Mouse (Mus musculus): ENCODE data around the gene Glycam1. TPM values are rescaled to one million over a fixed set of nuclear protein-coding genes. Genes with fewer than 3 reads are reported as not detected.

Gene Glycam1
- polyA plus RNA-seq, 1 experiment from 2014 or later, result not detected

DNA sequence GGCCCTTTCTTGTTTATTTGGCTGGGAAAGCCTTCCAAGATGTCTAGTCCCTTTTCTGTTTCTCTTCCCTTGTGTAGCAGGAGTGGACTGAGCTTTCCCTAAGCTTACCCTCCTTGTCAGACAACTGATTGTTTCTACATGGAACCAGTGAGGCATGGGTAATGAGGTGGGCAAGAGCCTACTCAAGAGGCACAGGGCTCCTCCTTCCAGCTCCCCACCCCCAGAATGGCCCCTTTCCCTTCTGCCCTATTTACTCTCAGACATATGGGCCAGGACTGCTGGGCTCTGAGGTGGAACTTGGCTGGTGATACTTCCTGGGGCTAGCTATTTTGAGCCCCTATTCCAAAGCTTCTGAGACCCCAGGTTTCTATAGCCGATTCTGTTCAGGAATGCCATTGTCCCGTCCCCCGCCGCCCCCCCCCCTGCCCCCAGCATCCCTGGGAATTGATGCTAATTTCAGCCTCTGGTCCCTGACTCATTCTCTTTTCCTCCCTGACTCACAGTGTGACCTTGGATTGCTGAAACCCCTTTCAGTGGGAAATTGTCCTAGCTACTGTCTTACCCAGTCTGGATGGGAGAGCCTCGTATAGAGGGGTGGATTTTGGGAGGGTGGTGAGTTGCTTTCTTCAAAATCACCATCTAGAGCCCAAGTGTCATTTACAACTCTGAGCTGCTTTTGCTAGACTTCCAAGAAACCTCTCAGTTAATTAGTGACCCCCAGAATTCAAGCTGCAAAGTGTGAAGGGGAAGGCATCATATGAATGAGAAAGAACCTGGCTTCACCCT is 46.1 kb downstream of the Glycam1 start:
- H3K27ac ChIP-seq, result no peak overlapping the region
- 24% methylated on average over 5 of the region's 5 CpGs for WGBS (ENCODE audit: insufficient replicate concordance)
- no peak overlapping the region for H3K9ac ChIP-seq

DNA sequence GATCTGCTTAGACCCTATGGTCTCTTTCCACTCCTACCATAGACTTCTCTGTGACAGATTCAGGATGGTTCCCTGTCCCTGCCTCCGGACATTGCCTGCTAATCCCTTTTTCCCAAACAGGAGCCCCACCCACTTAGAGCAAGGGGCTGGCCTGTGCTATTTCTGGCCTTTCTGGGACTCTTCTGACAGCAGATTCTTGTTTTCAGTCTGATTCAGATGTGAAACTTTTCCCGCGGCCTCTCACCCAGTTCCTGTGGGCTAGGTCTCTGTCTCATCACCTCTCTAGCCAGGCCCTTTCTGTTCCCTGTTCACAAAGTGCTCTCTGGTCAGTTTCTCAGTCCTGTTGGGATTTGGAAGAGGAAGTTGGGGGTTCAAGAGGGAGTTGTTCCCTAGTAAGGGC is 50.0 kb downstream of the Glycam1 start:
- peaks cover 8% of the 10 kb centered on the region; the same call in 1 of the 2 replicates for H3K4me1 ChIP-seq (replicated peaks)
- H3K27ac ChIP-seq, result no peak overlapping the region
- no peak overlapping the region for H3K9ac ChIP-seq
- no peaks in the 10 kb centered on the region; the same call in 1 of the 2 replicates for H3K27me3 ChIP-seq
- no peak for DNase-seq
- WGBS (ENCODE audit: insufficient replicate concordance), result 36% methylated on average over 3 of the region's 3 CpGs
- H3K4me3 ChIP-seq (replicated peaks), result no peak overlapping the region
- H3K9me3 ChIP-seq (replicated peaks), result no peaks in the 10 kb centered on the region
- H3K4me2 ChIP-seq, result no peak overlapping the region; the same call in 1 of the 2 replicates
- no peaks in the 10 kb centered on the region for H3K36me3 ChIP-seq
- no peak for ATAC-seq (ENCODE audit: low read depth)

More for the DNA sequence above, 46.1 kb downstream of the Glycam1 start:
- no peaks in the 10 kb centered on the region for H3K36me3 ChIP-seq
- no peaks in the 10 kb centered on the region for H3K9me3 ChIP-seq (replicated peaks)
- no peak overlapping the region for H3K4me3 ChIP-seq (replicated peaks)
- ATAC-seq (ENCODE audit: low read depth) (no peak), DNase-seq (no peak)
- H3K27me3 ChIP-seq, result no peaks in the 10 kb centered on the region; the same call in 1 of the 2 replicates
- H3K4me1 ChIP-seq (replicated peaks), result peaks cover 8% of the 10 kb centered on the region; the same call in 1 of the 2 replicates
- no peak overlapping the region for H3K4me2 ChIP-seq

DNA sequence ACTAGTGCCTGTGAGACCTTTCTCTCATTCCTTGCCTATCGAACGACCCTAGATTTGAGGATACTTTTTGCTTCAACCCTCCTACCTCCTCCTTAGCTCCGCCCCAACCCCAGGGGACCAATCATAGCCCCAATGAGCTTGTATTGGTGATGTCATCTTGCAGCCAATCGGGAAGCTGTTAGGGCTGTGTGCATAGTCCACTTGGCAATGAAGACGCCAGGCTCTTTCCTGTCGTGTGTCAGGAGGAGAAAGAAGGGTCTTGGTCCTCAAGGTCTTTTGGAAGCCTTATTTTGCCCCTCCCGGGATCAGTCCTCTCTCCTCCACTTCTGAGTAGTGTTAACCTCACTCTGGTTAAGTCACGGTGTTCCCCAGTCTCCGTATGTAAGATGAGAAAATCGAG is 50.8 kb downstream of the Glycam1 start:
- no peak overlapping the region for H3K9ac ChIP-seq
- no peaks in the 10 kb centered on the region; the same call in 1 of the 2 replicates for H3K27me3 ChIP-seq
- DNase-seq, result no peak
- peak overlapping the region; percentile 47 for H3K4me2 ChIP-seq
- ATAC-seq (ENCODE audit: low read depth), result peak; percentile 84
- H3K36me3 ChIP-seq, result no peaks in the 10 kb centered on the region
- H3K9me3 ChIP-seq (replicated peaks), result no peaks in the 10 kb centered on the region
- H3K4me1 ChIP-seq (replicated peaks), result peaks cover 8% of the 10 kb centered on the region; the same call in 1 of the 2 replicates
- 8% methylated on average over 10 of the region's 10 CpGs for WGBS (ENCODE audit: insufficient replicate concordance)
- H3K4me3 ChIP-seq (replicated peaks), result peak overlapping the region; percentile 23; the same call in 1 of the 2 replicates
- H3K27ac ChIP-seq, result no peak overlapping the region

DNA sequence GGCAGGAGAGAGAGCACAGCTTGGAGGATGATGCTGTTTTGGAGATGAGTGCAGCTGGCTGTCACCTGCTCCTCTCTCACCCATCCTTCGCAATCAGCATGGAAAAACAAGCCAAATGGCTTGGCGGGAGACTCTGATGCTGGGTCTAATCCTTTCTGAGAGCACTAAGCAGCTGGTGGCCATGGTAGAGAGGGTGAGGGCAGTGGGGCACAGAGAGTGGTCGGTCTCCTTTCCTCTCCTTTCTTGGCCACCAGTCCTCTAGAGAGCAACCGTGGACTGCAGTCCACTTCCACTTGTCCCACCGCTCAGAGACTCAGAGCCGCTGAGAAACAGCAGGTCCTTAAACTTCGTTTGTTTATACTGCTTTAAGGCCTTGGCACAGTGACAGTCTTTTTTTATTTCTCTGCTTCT is 51.3 kb downstream of the Glycam1 start:
- peak overlapping the region; percentile 47; the same call in 1 of the 2 replicates for H3K4me2 ChIP-seq
- no peak for ATAC-seq (ENCODE audit: low read depth)
- H3K4me1 ChIP-seq (replicated peaks), result peaks cover 8% of the 10 kb centered on the region; the same call in 1 of the 2 replicates
- WGBS (ENCODE audit: insufficient replicate concordance), result 15% methylated on average over 7 of the region's 7 CpGs
- no peak overlapping the region for H3K9ac ChIP-seq
- no peak overlapping the region for H3K27ac ChIP-seq
- H3K27me3 ChIP-seq, result no peaks in the 10 kb centered on the region; the same call in 1 of the 2 replicates
- no peaks in the 10 kb centered on the region for H3K36me3 ChIP-seq
- no peak overlapping the region for H3K4me3 ChIP-seq (replicated peaks)
- DNase-seq, result no peak
- no peaks in the 10 kb centered on the region for H3K9me3 ChIP-seq (replicated peaks)

Other genes with a start within 250 kb of the Glycam1 start
- gene Zfp385a, start 225.0 kb downstream of the Glycam1 start, polyA plus RNA-seq (2015; fragmentation: Nextera tagmentation; extraction: Ambion mirVana), result 4.6 and 5.9 TPM in 2 replicates
- gene Itga5, start 198.3 kb downstream of the Glycam1 start, polyA plus RNA-seq (2015; fragmentation: Nextera tagmentation; extraction: Ambion mirVana), result 12.9 and 15.8 TPM in 2 replicates
- 0.23 TPM in 1 of 2 replicates, not detected in the other for gene Gtsf1, start 134.6 kb downstream of the Glycam1 start, polyA plus RNA-seq (2015; fragmentation: Nextera tagmentation; extraction: Ambion mirVana)
- gene Gtsf2, start 116.6 kb downstream of the Glycam1 start, polyA plus RNA-seq (2015; fragmentation: Nextera tagmentation; extraction: Ambion mirVana), result not detected in 2 replicates
- 5.9 and 7.0 TPM in 2 replicates for gene Nckap1l, start 111.3 kb downstream of the Glycam1 start, polyA plus RNA-seq (2015; fragmentation: Nextera tagmentation; extraction: Ambion mirVana)
- 0.16 and 0.41 TPM in 2 replicates for gene Pde1b, start 62.0 kb downstream of the Glycam1 start, polyA plus RNA-seq (2015; fragmentation: Nextera tagmentation; extraction: Ambion mirVana)
- 0.31 and 0.36 TPM in 2 replicates for gene Ppp1r1a, start 27.1 kb downstream of the Glycam1 start, polyA plus RNA-seq (2015; fragmentation: Nextera tagmentation; extraction: Ambion mirVana)
- not detected in 2 replicates for gene Mucl1, start 190.4 kb upstream of the Glycam1 start, polyA plus RNA-seq (2015; fragmentation: Nextera tagmentation; extraction: Ambion mirVana)

Measured in liver, embryonic 13.5 days (tissue).